Mouse (Mus musculus) layer of hippocampus, adult 18-20 months (tissue): ENCODE measurements at regions not wholly inside any gene's neighbourhood (a gene's known extent, or its start where the extent isn't known, plus 50 kb on each side); places are given as distances from the start of the nearest gene placed in this dataset.

Experiments used
- DNase-seq, 2 experiments: peaks; one replicate each; pipeline ENCODE4 v3.0.0; 2022; ENCODE audit warnings: low spot score in 2 of 2

- DNase-seq, result no peak
Observed at GRCm38 (mm10) chr12:9174327-9174726, 144.5 kb downstream of the Ttc32 start.

GRCm38 (mm10) chr12:9176198-9176597 lies 146.4 kb downstream of the Ttc32 start:
- DNase-seq, result no peak

- no peak for DNase-seq
Observed at GRCm38 (mm10) chr12:9178626-9179025, 148.8 kb downstream of the Ttc32 start.

DNA sequence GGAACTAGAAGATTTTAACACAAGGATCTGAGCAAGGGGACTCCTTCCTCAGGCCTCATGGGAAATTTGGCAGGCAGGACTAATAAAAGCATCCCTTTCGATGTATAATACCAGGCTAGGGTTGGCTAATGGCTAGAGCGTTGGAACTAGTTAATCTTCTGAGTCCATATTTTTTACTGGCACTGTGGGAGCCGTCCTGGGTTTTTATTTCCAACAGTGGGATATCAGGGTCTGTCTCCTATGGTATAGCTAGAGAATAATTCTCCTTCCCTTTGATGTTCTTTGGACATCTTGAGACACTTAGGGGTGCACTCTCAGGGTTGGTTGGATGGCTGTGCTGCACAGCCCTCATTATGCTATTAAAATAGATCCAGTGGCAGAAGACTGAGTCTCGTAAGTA lies 150.9 kb downstream of the Ttc32 start:
- no peak for DNase-seq

GRCm38 (mm10) chr12:9191721-9192120 lies 161.9 kb downstream of the Ttc32 start:
- no peak for DNase-seq

GRCm38 (mm10) chr12:9199321-9199720 lies 169.5 kb downstream of the Ttc32 start:
- no peak for DNase-seq

- DNase-seq, result no peak
Observed at GRCm38 (mm10) chr12:9212211-9212610, 182.4 kb downstream of the Ttc32 start.

DNA sequence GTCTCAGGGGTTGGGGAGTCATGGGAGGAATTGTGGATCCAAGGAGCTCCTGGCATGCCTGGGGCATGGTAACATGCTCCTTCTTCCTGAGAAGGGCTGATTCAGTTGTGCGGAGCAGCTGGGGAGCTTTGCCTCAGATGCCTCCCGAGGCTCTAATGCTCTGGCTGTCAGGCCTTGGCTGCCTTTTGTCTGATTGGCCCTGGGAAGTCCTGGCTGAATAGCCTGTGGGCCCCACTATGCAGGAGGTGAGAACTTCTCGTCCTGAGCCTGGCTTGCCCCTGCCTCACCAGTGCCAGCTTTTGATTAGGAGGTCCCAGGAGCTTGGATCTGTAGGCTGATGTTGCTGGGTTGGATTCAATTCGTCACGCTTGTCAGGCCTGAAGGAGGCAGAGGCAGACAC lies 195.2 kb downstream of the Ttc32 start:
- DNase-seq, result no peak

- no peak for DNase-seq
Observed at GRCm38 (mm10) chr12:9227901-9228300, 198.1 kb downstream of the Ttc32 start.

DNA sequence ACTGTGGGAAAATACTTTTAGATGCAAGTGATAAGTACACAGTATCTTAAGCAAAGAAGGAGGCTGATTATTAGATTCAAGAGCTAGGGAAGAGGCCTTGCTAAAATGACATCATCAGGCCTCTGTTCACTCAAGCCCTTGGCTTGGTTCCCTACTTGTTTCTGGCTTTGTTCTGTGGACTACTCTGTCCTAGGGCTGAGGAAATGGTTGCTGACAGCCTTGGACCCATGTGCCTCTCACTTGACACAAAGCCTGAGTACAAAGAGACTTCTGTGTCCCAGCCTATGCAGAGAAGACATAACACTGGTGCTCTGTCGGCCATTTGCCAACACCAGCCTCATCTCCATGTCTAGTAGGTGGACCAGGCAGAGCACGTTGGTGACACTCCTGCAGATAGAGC lies 198.7 kb downstream of the Ttc32 start:
- DNase-seq, result peak in 1 of 2 experiments; percentile 16

GRCm38 (mm10) chr12:9229981-9230380 lies 200.2 kb downstream of the Ttc32 start:
- no peak for DNase-seq

- no peak for DNase-seq
Observed at GRCm38 (mm10) chr12:9230576-9230975, 200.8 kb downstream of the Ttc32 start.

- DNase-seq, result no peak
Observed at GRCm38 (mm10) chr12:9232431-9232830, 202.6 kb downstream of the Ttc32 start.

DNA sequence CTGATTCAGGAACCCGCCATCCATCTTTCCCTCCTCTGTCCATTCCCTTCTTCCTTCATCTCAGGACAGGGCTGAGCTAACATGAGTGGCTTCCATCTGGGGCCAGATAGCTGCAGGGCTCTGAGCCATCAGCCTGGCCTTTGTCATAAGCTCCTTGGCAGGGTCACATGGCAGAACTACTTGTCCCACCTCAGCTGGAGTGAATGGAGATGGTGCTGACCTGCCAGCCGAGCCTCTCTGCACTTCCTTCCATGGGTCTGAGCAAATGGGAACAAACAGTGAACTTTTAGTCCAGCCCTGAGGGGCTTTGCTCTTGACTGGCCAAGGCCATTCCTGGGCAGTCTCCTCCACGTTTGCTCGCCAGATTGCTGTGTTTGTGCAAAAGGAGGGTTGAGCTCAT lies 206.1 kb downstream of the Ttc32 start:
- no peak for DNase-seq

DNA sequence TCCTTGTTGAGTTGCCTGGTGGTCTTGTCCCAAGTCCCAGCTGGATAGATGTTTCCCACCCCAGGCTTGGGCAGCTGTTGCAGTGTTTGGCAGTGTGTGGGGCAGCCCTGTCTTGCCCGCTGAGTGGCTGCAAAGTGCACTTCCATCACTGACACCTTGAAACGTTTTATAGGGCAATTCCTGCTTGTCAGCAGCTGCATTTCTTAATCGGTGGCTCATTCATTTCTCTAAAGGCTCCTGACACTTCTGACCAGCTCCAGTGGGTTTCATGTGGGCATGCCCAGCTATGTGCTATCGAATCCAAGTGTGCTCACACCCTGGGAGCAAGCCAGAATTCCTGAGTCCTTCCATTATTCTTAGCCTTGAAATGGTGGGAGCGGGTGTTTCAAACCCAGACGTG lies 207.7 kb downstream of the Ttc32 start:
- no peak for DNase-seq

GRCm38 (mm10) chr12:9237955-9238354 lies 208.2 kb downstream of the Ttc32 start:
- no peak for DNase-seq

DNA sequence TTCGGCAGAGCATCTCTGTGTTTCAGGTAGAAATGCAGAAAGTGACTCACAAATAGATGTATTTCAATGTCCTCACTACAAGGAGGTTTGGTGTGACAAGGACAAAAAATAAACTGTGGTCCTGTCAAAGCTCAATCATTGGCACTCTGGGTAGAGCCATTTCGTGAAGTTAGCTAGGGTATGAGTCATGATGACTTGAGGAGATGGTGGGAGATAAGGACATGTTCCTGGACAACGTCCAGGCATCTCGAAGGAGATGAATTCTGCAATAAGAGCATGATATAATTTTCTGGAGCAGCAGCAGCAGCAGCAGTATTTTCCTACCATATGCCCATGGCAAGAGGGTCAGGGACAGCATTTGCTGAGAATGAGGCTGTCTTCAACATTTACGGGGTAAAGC lies 217.7 kb downstream of the Ttc32 start:
- DNase-seq, result no peak

- DNase-seq, result peak in 1 of 2 experiments; percentile 71
Observed at GRCm38 (mm10) chr12:9251772-9252171, 222.0 kb downstream of the Ttc32 start.

GRCm38 (mm10) chr12:9253306-9254074 lies 223.7 kb downstream of the Ttc32 start:
- DNase-seq, result no peak

GRCm38 (mm10) chr12:9254301-9254860 lies 224.6 kb downstream of the Ttc32 start:
- peak; percentile 70 to 83 for DNase-seq

GRCm38 (mm10) chr12:9255661-9256486 lies 226.1 kb downstream of the Ttc32 start:
- DNase-seq, result no peak

- no peak for DNase-seq
Observed at GRCm38 (mm10) chr12:9256487-9256820, 226.7 kb downstream of the Ttc32 start.
